ENCODE assay signal across 10 mouse cellular contexts in the genomic region with DNA sequence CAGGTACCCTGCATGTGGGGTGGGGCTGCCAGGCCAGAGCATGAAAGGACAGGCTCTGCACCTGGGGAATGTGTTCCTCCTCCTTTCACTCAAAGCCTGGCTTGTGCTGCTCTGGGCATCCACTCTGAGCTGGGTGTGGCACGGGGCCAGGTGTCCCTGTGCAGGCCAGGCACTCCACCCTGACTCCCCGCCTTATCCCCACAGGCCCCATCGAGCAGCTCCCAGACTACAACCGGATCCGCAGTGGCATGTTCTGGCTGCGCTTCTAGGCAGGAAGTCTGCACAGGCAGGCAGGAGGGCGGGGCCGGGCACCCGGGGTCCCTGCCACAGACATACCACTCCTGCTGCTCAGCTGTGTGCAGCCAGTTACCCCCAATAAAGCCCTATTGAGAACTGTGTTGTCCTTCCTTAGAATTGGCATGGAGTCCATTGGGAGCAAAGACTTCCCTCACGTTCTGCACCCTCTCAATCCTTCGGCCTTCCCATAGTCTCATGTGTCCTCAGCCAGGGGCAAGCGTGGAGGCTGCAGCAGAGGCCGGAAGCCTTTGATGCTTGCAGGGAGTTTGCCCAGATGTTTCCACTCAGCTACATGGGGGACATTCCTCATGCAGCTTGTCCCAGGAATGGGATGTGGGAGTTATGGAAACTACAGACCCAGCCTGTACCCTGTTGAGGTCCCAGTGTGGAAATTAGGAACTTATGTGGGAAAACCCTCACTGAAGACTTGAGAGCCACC. TPM values are rescaled to one million over a fixed set of nuclear protein-coding genes. Genes with fewer than 3 reads are reported as not detected.
A peak's percentile ranks its signal among the peaks of the same experiment; 100 is the strongest.
DNase-seq lines count a peak whose midpoint lies in the region; ATAC-seq and TF ChIP-seq lines count a peak whose summit lies in the region.
"Had no signal": no experiment of that assay in that cellular context is flagged by ENCODE, and none has a peak within 500 bp of the region (broad histone marks: within the 10 kb centered on the region; RNA-seq: fewer than 3 reads in every experiment).

No protein-coding gene starts in this region.

- no peaks in the 10 kb centered on the region for H3K9me3 ChIP-seq in intestine, postnatal 0 days (ENCODE audit: control insufficient read depth)

- H3K4me1 ChIP-seq in intestine, postnatal 0 days (replicated peaks; ENCODE audit: control insufficient read depth, insufficient read depth, low read length) = no peaks in the 10 kb centered on the region

- no peak for TF ChIP-seq CTCF in intestine, postnatal 0 days (IDR thresholded peaks at IDR 0.05; ENCODE audit: low read depth)

- peak; percentile 21 for DNase-seq in kidney, adult 11 months
- no peak for DNase-seq in kidney, adult 8-10 months
- DNase-seq in forelimb bud, embryonic 11.5 days (ENCODE audit: low read depth, low spot score) = peak; percentile 87
- peak; percentile 44 for DNase-seq in mesoderm, embryonic 11.5 days (ENCODE audit: low read depth, low spot score)
- DNase-seq in left cerebral cortex, postnatal 4 days = no peak
- no peak for DNase-seq in left cerebral cortex, postnatal 36 days (ENCODE audit: low spot score in 2 of 2)
- no peak for DNase-seq in right cerebral cortex, postnatal 14 days

- H3K4me3 ChIP-seq in intestine, postnatal 0 days (ENCODE audit: low read depth, low read length) = no peak overlapping the region

- H3K4me2 ChIP-seq in intestine, postnatal 0 days (replicated peaks; ENCODE audit: low read depth) = no peak overlapping the region

- intact Hi-C loops in left cerebral cortex, postnatal 4 days (cut with DNase I) = no loop called here
- intact Hi-C loops in left cerebral cortex, postnatal 36 days (cut with DNase I) = no loop called here

- ATAC-seq in intestine, postnatal 0 days = peak; percentile 46

- WGBS in intestine, postnatal 0 days = 62% methylated on average over 13 of the region's 13 CpGs

- no peak overlapping the region; the same call in 1 of the 2 replicates for H3K27ac ChIP-seq in intestine, postnatal 0 days (ENCODE audit: low read depth, low read length)

- peaks cover 65% of the 10 kb centered on the region for H3K36me3 ChIP-seq in intestine, postnatal 0 days (ENCODE audit: control insufficient read depth, insufficient read depth)

- H3K27me3 ChIP-seq in intestine, postnatal 0 days (replicated peaks; ENCODE audit: control insufficient read depth, insufficient read depth, low read length) = 0 out of 2 replicates have a peak, but pooled peaks cover 7% of the 10 kb centered on the region

- H3K9ac ChIP-seq in intestine, postnatal 0 days (ENCODE audit: low read depth, low read length) = no peak overlapping the region

RNA-seq across cellular contexts. Expression of a gene that starts 4.0 kb away (rescaled TPM):
- 1.9 and 3.1 TPM in 2 replicates for polyA plus RNA-seq in intestine, postnatal 0 days (2015; fragmentation: Nextera tagmentation; extraction: Ambion mirVana)
- total RNA-seq in left cerebral cortex, postnatal 4 days (2021) = 1 to 10 TPM; 6.2 to 8.1 TPM
- total RNA-seq in left cerebral cortex, postnatal 36 days (2021) = 1 to 10 TPM; 1.4 to 5.5 TPM

RNA-seq across cellular contexts. Expression of a gene that starts 13.0 kb away (rescaled TPM):
- polyA plus RNA-seq in intestine, postnatal 0 days (2015; fragmentation: Nextera tagmentation; extraction: Ambion mirVana) = 557 and 585 TPM in 2 replicates
- total RNA-seq in left cerebral cortex, postnatal 4 days (2021) = 100 to 1,000 TPM; 292 to 300 TPM
- 100 to 1,000 TPM; 349 to 409 TPM for total RNA-seq in left cerebral cortex, postnatal 36 days (2021)

RNA-seq across cellular contexts. Expression of a gene that starts 35.0 kb away (rescaled TPM):
- polyA plus RNA-seq in intestine, postnatal 0 days (2015; fragmentation: Nextera tagmentation; extraction: Ambion mirVana) = 0.21 TPM in 1 of 2 replicates, not detected in the other
- total RNA-seq in left cerebral cortex, postnatal 4 days (2021) = under 1 TPM in 1 of 2 experiments, not detected in 1; 0.38 TPM
- total RNA-seq in left cerebral cortex, postnatal 36 days (2021) = under 1 TPM in 1 of 2 experiments, not detected in 1; 0.59 TPM
- total RNA-seq: MEL had no signal
- polyA plus RNA-seq: intestine, embryonic 14.5 days had no signal

RNA-seq across cellular contexts. Expression of a gene that starts 36.4 kb away (rescaled TPM):
- not detected in 2 replicates for polyA plus RNA-seq in intestine, postnatal 0 days (2015; fragmentation: Nextera tagmentation; extraction: Ambion mirVana)
- total RNA-seq in left cerebral cortex, postnatal 4 days (2021) = under 1 TPM in 1 of 2 experiments, not detected in 1; 0.78 TPM
- total RNA-seq in left cerebral cortex, postnatal 36 days (2021) = under 1 TPM in 1 of 2 experiments, not detected in 1; 0.70 TPM

RNA-seq across cellular contexts. Expression of a gene that starts 42.2 kb away (rescaled TPM):
- 43.1 and 48.3 TPM in 2 replicates for polyA plus RNA-seq in intestine, postnatal 0 days (2015; fragmentation: Nextera tagmentation; extraction: Ambion mirVana)
- 10 to 100 TPM; 25.5 to 25.8 TPM for total RNA-seq in left cerebral cortex, postnatal 4 days (2021)
- total RNA-seq in left cerebral cortex, postnatal 36 days (2021) = 10 to 100 TPM; 12.7 to 18.2 TPM

Comparison
In these comparisons a context has a peak if more than half of its experiments do, and no peak if none do; other contexts are left out.
1. DNase-seq: peak in kidney, adult 11 months (single experiment), forelimb bud, embryonic 11.5 days (single experiment) and mesoderm, embryonic 11.5 days (single experiment); none in kidney, adult 8-10 months (0 of 2), left cerebral cortex, postnatal 4 days (single experiment), left cerebral cortex, postnatal 36 days (0 of 2) and right cerebral cortex, postnatal 14 days (single experiment).